Mouse (Mus musculus) small intestine, adult 2 months (tissue): ENCODE results near the gene Myh11.

Experiments used
- CTCF ChIP-seq: fragments of 200-500 bp; IDR thresholded peaks from 2 replicates; pipeline ENCODE4 v1.5.1; 2012; ENCODE audit warnings: low read depth, mild to moderate bottlenecking, control low read depth, inconsistent platforms, low read length, moderate library complexity, mixed read lengths; ENCODE audit not compliant: insufficient replicate concordance, insufficient read length; ENCODE audit errors: extremely low read depth
- POLR2A ChIP-seq: fragments of 200-500 bp; IDR thresholded peaks from 2 replicates; pipeline ENCODE4 v1.6.1; 2012; ENCODE audit warnings: low read depth, mild to moderate bottlenecking, control low read depth, inconsistent platforms, low read length, moderate library complexity

DNA sequence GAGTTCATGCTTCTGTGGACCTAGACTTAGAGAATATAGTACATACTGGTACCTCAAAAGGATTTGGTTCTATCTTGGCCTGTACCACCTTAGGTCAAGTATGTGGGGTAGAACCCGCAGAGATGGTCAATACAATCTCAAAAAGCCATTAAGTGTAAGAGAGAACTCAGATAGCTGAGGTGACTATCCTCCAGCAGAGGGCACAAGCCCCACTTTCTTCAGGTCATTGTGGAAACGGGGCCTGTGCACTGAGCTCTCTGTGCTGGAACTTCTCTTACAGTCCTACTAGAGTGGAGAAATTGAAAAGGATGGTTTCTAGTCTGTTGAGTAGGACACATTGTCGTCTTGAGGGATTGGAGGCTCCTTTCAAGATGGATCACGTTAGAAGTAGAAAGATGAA is 92.4 kb downstream of the Myh11 start:
- no peak for TF ChIP-seq CTCF
- no peak for TF ChIP-seq POLR2A
